Mouse (Mus musculus): ENCODE measurements around the gene Nsun4.

The Nsun4 gene

DNA sequence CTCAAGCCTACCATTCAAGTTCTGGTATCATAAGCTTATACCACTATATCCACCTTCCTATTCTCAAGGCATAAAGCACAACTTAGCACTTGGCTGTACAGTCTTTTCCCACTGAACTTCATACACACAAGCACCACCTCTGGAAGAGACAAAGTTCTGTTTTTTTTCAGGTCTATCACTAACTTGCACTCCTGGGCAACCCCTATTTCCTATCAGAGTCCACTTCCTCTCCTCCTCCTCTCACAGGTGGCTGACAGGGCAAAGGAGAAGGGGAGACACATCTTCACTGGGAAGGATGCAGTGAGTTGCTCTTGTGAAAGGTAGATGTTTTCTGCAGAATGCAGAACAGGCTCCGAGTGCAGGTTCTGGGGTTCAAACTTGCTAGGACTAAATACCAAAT, 6.0 kb downstream of the Nsun4 start:
- no peak for DNase-seq

DNA sequence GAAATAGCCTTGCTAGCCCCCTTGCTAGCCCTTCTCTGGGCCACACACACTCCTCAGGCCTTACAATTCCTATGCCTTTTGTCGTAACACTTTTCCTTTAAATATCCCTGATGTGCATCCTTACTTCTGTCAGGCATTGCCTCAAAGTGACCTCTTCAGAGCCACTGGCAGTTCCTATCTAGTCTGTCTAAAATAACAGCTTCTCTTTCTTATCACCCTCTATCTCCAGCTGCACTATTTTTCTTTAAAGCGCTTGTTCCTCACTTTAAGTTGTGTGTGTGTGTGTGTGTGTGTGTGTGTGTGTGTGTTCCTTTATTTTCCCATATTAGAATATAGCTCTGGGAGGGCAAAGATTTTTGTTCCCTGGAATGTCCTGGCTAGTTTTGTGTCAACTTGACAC, 7.1 kb downstream of the Nsun4 start:
- DNase-seq: no peak

DNA sequence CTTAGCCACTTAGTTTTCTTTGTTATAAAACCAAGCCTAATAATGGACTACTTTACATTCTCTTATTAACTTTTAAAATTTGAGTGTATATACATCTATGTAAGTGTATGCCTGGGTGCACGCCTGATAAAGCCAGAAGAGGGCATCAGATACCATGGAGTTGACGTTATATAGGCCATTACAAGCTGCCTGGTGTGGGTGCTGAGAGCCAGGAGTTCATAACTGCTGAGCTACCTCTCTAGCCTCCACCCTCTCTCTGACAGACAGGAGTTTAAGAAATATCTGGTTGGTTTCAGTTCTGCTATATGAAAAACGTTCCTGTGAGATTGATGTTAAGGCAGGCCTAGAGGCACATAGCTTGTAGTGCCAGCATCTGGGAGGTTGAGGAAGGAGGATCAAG, 11.5 kb downstream of the Nsun4 start:
- no peak for DNase-seq

DNA sequence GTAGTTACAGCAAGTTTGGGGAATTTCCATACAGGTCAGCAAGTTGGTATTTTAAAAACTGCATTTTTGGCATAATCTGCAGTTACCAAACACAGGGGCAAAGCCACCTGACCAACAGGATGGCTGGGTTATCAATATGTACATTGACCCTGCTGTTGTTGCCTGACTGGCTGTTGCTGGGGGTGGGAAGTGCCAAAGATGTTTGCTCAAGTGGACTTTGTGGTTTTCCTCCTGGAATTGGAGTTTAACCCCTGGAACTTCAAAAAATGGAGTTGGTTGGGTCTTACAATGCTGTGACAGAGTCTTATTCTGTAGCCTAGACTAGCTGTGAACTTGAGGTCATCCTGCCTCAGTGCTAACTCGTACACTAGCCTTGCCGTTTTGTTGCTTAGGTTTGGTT, 13.2 kb downstream of the Nsun4 start:
- DNase-seq: no peak

DNA sequence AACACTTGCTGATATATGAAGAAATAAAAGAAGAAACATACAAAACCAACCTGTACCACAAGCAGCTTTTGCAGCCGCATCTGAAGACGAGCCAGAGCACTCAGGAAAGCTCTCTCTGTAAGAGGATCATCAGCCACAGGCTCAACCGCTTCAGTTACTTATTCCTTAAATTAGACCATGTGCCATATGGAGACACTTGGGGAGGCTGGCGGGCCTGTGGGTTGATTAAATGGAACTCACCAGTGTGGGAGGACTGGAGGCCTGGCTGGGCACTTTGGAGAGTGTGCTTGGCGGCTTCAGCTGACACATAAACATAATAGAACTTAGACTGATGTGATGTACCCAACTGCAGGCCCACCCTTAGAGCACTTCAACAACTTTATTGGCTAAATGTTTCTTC, 20.3 kb downstream of the Nsun4 start:
- DNase-seq: no peak

DNA sequence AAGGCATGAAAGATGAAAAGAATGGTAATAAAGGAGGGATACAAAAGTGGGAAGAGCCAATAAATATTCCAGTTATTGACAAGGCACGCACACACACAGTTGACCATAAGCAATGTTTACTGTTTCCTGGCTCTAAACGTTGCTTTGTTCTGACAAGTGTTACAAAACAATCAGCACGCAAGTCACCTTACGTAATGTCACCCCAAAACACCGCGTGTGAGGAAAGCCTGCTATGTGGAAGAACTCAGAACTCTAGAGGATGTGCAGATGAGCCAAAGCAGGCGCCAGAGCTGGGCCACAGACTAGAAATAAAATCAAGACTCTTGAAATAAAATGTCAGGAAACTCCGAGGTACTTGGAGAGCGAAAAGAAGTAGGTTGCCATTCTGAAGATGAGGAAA, 20.8 kb downstream of the Nsun4 start:
- DNase-seq: no peak

DNA sequence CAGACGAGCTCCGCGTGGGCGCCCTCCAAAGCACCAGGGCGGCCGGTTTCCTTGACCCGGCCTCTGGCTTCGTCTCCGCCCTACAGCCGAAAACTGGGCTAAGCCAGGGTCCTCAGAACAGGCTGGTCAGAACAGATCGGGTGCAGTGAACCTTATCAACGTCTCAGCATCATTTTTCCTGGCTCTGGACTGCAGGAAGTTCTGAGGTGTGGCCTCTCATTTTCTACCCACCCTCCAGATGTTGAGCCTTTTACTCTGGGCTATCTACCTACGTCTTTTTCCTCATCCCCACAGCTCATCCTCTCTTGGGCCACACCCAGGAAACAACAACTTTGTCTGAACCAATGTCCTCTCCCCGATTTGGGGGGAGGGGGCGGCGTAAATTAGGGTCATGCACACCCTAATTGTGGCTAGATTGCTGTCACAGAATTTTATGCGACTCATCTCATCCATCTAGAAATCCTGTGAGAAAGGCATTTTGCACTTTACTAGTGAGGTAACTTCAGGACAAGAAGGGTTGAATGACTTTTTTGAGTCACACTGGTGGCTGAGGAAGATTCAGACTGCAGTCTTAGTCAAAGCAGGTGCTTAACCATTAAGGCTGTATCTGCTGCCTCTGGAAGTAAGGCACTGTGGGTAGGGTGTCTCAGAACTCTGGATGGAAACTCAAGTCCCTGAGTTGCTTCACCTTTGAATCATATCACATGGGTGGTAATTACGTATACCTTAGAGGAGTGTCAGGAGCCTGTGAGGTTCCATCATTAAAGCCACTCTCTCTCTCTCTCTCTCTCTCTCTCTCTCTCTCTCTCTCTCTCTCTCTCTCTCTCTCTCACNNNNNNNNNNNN, 35.6 kb downstream of the Nsun4 start, which contains the start of gene Faah:
Faah (minus strand) TSS at position 25 of the 845 bp plus-strand sequence.
- DNase-seq: no peak

DNA sequence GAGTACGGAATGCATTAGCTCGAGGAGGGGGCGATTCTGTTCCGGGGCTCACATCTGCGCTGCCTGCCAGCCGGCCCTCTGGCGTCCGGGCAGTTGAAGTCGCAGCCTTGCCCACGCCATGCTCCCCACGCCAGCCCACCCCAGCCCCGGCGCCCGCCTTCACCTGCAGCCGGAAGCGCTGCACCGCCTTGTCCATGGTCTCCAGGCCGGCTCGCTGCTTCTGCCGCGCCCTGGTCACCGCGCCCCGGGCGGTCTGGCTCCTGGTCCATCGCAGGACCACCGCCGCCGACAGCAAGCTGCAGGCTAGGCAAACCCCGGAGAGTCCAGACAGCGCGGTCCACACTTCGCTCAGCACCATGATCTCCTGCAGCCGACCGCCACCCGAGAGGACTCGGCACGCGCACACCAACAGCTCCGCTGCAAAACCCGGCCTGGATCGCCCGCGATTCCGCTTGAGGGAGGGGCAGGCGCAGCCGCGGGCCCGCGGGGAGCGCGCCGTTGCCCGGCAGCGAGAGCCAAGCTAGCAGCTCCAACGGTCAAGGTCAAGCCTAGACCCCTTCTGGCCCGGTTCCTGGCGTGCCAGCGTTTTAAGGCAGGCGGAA, 36.3 kb downstream of the Nsun4 start:
- DNase-seq: peak; percentile 76

DNA sequence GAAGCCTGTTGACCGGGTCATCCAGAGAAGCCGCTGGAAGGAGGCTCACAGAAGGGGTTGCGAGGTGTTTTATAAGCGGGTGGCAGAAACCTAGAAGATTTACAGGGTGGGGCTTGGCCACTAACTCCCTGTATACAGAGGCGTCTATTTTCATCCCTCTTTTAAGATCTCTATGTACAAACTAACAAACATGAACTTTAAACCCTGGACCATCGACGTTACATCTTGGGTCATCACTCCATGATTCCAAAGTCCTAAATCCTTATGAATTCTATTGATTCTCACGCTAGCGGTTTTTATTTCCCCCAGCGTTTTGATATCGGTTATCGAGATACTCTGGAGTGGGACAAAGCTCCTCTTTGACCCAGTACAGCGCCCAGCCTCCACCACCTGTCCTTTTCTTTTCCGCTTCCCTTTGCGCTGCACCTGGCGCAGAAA, 36.8 kb downstream of the Nsun4 start:
- DNase-seq: no peak

DNA sequence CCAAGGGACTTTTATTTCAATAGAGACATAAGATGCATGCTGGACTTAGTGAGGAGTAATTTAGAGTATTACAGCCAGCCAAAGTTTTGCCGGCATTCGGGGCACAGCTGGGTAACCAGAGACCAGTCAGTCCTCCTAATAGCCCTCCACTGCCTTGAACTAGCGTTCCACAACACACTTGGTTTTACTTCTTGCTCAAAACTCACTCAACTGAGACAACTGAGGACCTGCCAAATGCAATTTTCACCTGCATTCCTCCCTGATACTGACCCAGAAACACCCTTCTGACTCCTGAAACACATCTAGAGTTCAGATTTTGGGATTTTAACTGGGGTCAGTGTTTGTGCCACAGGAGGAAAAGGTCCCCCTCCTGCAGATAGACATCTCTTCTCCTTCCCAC, 37.3 kb downstream of the Nsun4 start:
- DNase-seq: no peak

DNA sequence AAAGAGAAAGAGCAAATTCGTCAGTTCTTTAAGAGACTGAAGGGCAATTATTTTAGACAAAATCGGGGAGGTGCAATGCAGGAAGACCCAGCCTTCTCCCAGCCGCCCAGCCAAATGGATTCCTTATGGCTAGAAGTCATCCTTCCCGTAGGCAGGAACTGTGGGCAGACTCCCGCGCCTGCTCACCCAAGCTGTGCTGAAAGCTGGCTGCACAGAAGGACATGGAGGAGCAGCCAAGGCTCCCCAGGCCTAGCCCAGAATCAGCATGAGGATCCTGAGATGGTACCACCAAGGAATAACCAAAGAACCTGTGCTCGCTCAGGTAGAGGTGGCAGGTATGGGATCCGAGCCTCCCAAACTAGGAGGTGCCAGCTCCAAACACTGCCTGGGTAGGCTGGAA, 37.7 kb downstream of the Nsun4 start:
- DNase-seq: peak; percentile 56

DNA sequence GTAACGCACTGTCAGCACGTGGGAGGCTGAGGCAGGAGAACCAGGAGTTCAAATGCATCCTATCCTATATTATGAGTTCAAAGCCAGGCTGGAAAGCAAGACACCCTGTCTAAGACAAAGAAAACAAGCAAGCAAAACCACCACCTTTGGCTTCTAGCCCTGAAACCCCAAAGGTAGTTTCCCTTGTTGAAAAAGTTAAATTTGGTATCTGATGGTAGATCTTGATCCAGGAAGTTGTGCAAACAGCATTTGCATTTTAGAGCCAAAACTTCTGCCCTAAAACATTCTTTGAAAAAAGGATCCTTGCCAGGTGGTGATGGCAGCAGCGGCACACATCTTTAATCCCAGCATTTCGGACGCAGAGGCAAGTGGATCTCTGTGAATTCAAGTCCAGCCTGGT, 38.2 kb downstream of the Nsun4 start:
- DNase-seq: no peak

DNA sequence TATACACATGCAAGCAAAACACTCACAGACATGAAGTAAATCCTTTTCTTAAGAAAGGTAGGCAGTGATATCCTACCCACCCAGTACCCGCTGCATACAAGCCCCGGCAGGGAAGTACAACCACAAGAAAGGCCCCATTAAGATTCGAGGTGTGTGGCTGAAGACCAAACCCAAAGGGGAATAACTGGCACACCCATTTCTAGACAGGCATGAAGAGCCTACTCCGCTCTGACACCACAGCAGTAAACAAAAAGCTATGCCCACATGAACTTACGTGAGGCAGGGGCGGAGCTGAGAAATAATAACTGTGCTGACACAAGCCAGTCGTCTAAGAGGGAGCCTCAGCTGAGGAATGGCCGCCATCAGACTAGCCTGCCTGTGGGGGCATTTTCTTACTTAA, 43.5 kb downstream of the Nsun4 start:
- DNase-seq: no peak

DNA sequence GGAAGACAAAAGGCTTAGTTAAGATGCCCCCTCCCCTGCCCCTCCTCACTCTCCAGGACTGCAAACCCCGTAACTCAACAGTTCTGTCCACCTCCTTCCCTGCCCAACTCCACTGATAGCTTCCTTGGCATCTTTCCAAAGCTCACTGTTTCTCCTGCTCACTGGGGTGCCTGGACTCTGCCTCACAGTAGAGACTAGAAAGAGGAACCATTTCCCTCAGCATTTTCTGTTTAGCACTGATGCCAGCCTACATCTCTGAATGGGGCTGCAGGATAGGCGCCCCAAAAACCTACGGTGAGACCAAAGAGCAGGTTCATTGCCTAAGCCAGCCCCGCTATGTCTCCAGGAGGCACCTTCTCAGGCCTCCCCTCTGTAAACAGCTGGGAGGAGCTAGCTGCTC, 52.5 kb downstream of the Nsun4 start:
- DNase-seq: no peak

DNA sequence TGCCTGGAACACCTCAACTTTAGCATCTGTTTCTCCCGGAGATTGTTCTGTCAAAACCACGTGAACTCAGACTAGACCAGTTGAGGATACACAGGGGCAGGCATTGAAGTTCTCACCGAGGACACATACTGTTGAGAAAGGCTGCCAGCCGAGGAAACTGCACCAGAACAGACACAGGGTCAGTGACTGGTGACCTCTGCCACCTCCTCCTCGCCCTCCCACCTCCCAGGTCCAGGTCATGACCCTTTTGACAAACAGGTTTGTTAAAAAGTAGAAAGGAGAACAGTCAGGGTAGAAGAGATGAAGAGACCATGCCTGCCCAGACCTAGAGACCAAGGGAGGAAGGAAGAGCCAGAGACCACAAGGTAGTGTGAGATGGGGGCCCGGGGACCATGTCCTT, 53.0 kb downstream of the Nsun4 start:
- DNase-seq: no peak

DNA sequence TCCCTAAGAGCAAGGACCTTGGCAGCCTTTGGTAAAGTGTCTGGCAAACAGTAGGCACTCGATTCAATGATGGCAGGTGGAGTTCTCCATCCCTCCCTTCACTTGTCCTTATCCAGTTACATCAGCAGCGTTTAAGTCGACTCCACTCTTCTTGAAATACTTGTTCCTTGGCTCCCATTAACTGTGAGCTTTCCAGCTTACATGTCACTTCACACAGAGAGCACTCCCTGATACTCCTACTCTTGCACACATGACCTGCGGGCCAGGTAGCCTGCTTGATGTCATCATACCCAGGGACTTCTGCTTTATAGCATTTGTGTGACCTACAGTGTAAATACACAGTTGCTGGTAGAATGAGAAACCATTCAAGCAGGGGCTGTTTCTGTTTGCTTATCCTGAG, 56.9 kb downstream of the Nsun4 start:
- DNase-seq: no peak

DNA sequence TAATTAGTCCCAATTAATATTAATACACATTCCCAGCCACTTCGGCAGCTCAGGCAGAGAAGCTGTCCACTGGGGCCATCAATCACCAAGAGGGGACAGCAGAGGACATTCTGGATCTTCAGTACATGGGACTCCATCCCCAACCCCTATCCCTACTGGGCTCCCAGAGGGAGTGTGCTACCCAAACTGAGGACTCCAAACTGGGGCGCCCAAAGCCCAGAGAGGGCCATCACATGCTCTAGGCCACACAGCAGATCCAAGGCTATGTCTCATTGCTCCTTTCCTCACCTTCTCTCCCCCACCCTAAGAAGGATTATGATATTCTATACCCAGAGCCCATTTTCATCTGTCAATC, 58.3 kb downstream of the Nsun4 start:
- DNase-seq: no peak

DNA sequence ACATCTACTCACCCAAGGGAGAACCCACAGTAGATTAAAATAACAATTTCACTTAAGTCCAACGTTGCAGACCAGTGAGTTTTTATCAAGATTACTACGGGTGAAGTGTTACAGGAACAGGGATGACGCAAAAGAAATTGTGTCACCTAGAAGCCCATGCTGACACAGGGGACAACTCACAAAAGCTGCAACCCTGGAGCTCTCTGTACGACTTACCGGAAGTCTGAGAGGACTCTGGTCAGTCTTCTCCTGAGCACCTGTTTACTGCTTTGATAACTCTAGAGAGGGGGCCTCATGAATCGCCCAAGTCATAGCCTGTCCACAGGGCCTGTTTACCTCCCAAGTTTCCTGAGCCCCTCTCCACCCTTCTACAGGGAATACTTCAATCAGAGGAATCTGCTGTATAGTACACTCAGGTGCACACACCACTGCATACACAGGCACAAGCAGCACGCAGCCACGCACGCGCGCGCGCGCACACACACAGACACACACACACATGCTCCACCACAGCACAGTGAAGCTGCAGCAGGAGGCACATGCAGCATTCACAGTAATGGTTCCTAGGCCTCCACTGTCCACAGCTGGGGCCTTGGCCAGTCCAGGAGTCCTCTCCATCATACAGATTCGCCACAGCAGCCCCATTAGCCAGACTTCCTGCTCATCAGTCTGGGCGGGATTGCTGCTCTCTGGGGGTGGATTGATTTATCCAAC, 58.9 kb downstream of the Nsun4 start:
- no peak for DNase-seq

DNA sequence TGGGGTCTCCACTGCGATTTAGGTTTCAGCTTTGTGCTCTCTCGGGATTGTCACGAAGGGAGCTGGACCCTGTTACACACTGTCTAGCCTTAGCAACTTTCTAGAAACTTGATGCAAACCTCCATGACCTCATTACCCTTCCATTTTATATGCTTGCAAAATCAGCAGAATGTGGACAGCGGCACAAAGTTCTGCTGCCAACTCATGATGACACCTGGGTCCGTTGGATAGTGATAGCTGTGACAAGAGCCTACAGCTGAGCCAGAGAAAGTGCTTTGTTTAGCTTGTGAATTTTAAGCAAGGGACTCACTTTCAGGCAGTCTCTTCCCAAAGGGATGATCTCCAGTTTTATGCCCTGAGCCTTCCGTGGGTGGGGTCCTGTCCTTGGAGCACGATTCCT, 64.3 kb downstream of the Nsun4 start:
- no peak for DNase-seq

DNA sequence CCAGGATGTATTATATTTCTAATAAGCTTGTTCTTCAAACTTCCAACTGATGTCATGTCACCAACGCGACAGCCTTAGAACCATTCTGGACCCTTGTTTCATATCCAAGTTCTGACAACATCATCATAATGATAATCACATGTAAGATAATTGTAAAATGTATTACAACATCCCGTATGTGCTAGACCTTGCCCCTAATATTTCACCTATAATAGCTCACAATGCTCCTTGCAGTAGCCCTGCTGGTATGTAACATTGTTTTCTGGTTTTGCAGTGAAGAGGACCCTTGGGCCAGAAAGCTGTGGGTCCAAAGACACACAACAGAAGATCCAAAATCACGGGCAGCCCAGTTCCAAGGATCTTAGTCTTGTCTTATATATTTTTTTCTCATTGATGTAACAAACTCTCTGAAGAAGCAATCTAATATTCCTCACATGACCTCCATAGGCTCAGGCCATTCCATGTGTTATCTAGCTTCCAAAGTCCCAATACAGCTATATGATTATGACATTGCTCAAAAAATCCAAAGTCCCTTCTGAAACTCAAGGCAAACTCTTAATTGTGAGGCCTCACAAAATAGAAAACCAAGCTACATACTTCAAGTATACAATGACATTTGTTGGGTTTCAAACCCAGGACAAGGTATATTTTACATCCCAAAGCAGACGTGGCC, 65.7 kb downstream of the Nsun4 start:
- no peak for DNase-seq

DNA sequence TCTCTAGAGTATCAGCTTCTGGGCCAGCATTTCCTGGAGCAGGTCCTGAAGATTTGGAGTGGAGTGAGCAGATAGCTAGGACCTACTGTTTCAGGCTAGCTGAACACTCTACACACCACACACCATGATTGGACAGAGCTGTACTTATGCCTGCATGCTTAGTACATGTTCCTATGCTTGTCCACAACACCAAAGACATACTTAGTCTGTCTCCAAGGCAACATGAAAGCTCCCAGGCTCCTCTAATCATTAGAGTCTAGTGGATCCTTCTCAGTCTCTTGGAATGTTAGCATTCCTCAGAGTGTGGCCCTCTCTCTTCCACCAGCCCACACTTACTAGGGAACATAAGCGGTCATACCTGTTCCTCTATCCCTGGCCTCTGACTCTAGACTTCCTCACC, 66.2 kb downstream of the Nsun4 start:
- DNase-seq: no peak

DNA sequence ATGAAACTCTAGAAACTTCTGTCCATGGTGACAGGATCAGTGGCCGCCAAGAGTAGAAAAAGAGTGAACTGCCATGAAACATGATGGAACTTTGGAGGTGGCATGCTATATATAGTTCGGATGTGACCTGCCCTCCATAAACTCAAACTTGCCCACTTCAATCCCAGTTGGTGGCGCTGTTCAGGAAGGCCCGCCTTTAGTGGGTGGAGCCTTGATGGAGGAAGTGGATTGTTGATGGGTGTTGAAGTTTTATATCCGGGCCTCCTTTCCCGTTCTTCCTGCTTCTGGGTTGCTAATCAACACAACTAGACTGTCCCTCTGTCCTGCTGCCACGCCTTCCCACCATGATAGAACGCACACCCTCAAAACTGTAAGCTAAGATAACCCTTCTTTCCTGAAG, 68.7 kb downstream of the Nsun4 start:
- DNase-seq: no peak

DNA sequence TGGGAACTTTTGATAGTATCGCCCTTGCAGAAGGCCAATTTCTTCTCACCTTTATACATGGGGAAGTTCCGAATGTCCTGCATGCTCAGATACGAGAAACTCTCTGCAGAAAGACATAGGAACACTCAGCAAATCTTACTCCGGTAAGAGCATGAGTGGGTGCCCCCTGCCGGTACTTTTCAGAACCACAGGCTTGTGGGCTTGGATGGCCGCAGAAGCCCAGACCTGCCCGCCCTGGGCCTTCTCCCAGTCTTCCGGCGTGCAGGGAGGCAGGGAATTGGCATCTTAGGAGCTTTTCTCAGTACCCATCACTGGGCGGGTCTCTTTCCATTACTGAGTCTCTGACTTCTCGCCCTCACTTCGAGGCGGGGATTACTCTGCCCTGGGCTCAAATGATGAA, 69.6 kb downstream of the Nsun4 start:
- DNase-seq: peak; percentile 68
